Mouse (Mus musculus): ENCODE results near the gene Dapk1.

GRCm38 (mm10) chr13:60744736-60745135 lies 143.0 kb downstream of the Dapk1 start:
- TF ChIP-seq CTCF (IDR thresholded peaks at IDR 0.05; ENCODE audit: low read depth), result no peak
- TF ChIP-seq EP300 (IDR thresholded peaks at IDR 0.05; ENCODE audit: low read depth), result no peak
